Mouse (Mus musculus): ENCODE measurements at regions not wholly inside any gene's neighbourhood (a gene's known extent, or its start where the extent isn't known, plus 50 kb on each side); places are given as distances from the start of the nearest gene placed in this dataset.

DNA sequence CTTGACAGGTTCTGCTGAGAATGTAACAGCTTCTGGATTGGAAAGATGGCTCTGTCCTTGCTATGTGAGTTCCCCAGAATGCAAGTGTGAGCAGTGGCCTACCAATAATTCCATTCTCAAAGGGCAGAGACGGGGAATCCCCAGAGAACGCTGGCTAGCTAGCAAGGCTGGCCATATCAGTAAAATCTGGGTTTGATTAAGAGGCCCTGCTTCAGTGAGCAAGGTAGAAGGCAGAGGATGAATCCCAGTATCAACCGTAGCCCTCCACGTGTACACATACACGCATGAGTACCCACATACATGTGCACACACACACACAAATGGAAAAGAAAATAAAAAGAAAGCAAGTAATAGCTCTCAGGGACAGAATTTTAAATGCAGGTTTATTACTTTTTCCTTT lies 55.3 kb downstream of the Tril start:
- DNase-seq (ENCODE audit: low spot score): no peak

DNA sequence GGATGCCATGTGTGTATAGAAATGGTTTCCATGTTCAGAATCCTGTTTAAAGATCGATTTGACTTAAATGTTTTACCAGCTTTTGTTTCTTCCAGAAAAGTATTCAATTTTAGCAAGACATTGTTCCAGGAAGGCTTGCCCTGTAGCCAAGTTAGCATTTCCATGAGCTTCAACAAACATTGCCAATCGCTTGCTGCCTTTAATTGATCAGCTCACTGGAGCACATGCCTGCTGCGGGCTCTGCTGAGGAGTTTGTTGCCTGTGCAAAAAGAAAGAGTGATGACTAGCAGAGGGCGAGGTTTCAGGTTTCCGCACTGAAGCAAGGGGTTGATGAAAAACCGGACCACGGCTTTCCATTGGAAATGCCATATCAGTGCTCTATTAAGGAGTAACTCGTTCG lies 58.0 kb downstream of the Tril start:
- DNase-seq (ENCODE audit: low spot score): no peak

DNA sequence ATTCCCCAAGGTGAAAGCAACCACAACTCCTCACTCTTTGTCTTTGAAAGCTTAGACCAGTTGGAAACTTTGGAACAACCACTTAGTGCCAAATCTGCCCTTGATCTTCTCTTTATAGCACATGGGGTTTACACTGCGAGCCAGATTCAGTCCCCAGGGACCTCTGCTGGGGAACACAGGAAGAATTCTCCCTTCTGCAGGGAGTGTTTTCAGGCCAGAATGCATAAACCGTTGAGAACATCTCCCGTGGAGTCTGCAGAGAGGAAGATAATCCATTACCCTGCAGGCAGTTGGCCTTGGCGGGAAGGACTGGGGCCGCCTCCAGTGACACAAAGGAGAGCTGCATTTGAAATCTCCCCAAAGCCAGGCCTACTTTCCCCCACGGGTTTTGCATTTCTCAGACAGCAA lies 60.0 kb downstream of the Tril start:
- peak; percentile 76 for DNase-seq (ENCODE audit: low spot score)

DNA sequence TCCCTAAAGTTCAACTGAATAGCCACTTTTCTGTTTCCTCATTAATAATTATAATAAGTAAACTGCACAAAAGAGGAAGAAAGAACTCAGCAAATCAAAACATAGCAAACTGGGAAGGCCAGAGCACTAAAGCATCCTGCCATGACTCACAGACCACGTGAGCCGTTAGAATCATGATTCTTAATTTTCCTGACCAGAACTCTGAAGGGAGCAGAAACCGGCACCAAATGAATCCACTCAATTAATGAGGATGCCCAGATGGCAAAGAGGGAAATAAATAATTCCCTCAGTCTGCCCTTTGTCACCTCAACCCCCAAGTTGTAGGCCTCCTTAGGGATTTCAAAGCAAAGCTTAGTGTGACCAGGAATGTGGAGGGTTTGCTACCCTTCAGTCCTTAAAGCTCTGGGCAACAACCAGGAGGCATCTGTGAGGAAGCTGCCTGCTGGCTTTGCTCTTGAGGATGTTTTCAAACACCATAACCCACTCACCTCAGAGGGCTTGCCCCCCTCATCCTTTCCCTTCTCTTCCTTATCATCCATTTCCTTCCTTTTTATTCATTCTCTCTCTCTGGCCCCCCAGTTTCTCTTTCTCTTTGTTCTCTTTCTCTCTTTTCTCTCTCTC lies 60.8 kb downstream of the Tril start:
- no peak for DNase-seq (ENCODE audit: low spot score)

DNA sequence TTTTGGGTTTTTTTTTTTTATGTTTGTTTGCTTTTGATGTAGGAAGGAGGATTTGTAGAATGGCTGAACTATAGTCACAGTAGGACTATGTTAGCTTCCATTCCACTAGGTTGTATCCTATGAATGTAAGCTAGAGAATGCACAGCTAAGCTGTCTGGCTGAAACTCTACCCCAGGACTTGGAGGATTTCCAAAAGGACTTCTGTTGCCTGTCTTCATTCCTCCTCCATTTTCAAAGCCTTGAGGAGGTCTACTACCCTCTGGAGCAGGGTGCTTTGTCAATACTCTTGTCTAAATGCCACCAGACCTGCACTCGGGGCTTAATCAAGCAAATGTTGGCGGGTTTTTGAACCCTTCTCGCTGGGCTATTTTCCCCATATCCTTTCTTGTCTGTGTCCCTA lies 66.3 kb downstream of the Tril start:
- no peak for DNase-seq (ENCODE audit: low spot score)

DNA sequence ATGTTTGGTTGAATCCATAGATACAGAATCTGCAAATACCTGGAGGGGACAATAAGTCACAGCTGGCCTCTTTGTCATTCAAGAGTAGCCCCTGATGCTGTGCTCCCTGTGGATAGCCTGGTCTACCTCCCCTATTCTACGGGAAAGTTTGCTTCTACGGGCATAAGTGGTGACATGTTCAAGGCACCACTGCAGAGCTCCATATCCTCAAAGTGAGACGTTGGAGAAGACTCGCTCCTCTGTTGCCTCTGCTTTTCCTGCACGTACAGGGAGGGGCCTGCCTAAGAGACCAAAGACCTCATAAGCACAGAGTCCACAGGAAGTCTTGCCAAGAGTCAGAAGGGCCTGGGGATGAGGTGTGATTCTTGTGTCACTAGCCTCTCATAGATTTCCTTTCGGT lies 70.1 kb downstream of the Tril start:
- DNase-seq (ENCODE audit: low spot score): no peak

Data from testis, postnatal 10 days (tissue).